Mouse (Mus musculus): ENCODE results near the gene Metrn. TPM values are rescaled to one million over a fixed set of nuclear protein-coding genes. Genes with fewer than 3 reads are reported as not detected.

The Metrn gene
- 10 to 100 TPM; 13.3 to 17.5 TPM for total RNA-seq (2023)

DNA sequence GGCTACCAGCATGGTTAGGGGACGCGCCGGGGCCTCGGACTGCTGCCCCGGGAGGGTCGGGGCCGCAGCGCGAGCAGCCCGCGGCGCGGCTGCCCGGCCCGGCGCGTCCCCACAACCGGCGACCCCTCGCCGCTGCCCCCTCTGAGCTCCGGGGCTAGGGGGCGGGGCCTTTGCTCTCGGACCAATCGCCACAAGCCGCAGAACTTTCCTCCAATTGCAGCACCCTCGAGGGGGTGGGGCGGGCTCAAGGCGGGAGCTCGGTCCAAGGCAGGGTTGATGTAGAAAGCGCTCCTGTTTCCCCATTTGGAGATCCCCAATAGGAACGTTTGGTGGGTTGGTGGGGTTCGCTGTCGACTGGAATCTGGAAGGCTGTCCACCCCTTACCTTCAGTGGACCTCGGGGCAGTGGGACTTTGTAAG is at the start of gene Metrn:
Metrn (minus strand) TSS at position 186 of the 419 bp plus-strand sequence.

DNA sequence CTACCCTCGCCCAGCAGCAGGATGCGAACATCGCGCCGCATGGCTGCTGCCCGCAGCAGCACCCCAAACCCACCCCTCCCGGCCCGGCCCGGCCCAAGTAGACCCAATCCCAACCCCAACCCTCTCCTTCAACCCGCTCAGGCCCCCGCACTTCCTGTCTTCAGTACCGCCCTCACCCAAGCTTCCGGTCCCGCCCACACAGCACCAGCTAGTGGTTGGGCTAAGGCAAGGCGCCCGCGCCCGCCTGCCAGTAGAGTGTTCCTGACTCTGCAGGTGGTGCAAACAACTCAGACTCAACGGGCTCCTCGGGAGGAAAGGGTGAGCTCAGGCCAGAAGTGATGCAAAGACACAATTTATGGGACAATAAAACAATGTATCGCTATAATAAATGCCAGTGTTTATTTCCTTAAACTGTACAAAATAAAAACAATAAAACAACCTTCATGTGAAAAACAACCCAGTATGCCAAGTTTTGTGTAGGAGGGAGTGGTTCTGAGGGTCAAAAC is 47.5 kb upstream of the Metrn start, which contains the start of gene Rhot2:
Rhot2 (minus strand) TSS at position 456 of the 506 bp plus-strand sequence.

DNA sequence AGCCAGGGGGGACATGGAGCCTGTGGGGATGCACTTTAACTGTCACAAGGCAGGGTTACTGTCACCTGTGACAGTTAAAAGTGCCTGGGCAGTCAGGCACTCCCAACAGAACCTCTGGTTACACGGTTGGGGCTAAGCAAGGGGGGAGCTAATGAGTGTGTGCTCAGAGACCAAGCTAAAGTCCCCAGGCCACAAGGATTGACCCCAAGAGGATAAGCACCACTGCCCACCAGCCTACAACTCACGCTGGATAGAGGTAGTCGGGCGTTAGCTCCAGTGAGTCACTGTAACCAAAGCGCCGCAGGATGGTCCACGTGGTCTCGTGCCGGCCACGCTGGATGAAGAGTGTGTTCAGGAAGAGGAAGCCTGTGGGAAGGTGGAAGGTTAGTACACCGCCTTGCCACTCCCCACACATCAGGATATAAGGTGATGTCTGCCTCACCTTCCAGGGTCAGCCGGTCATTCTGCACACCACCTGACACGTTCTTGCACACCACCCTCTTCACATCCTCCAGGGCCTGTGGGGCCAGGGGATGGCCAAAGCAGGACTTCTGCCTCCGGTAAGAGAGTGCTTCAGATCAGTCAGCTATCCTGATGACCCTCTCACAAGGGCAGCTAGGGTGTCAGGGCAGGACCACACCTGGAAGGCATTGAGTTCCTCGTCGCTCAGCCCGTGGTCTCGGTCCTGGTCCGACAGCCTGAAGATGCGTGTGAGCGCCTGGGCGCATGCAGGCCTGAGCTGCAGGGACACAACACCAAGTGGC is 44.4 kb upstream of the Metrn start, which contains the start of gene Gm20683:
Gm20683 (minus strand) TSS at position 647 of the 764 bp plus-strand sequence.

DNA sequence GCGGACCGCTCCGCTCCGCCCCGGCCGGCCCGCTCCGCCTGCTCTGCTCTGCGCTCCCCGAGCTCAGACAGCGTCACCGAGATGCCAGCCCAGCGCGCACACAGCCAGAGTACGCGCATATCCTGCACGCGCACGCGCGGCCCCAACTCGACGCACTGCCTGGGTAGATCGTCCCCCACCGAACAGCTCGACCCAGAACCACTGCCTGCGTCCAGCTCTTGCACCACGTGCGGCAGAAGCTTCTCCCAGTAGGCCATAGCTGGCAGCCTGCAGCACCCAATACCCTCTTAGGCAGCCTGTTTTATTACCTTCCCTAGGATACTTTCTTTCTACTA is 40.1 kb upstream of the Metrn start, which contains the start of gene Rhbdl1:
Rhbdl1 (minus strand) TSS at position 220 of the 335 bp plus-strand sequence.

DNA sequence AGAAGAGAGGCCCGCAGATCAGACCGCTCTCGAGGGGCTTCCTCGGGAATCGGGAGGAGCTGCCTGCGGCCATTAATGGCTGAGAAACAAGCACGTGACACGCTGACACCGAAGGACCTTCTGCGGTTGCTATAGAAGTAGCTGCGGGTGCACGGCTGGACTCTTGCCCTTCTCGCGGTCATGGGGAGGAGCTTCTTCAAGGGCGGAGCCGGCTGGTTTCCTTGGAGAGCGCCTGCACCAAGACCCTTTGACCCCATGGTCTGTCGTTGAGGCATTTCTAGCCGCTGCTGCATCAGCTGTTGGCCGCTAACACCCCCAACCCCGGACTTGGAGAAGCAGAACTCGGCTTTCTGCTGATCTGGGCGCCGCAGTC is 36.3 kb upstream of the Metrn start, which contains the start of gene Stub1:
Stub1 (minus strand) TSS at position 114 of the 373 bp plus-strand sequence.

DNA sequence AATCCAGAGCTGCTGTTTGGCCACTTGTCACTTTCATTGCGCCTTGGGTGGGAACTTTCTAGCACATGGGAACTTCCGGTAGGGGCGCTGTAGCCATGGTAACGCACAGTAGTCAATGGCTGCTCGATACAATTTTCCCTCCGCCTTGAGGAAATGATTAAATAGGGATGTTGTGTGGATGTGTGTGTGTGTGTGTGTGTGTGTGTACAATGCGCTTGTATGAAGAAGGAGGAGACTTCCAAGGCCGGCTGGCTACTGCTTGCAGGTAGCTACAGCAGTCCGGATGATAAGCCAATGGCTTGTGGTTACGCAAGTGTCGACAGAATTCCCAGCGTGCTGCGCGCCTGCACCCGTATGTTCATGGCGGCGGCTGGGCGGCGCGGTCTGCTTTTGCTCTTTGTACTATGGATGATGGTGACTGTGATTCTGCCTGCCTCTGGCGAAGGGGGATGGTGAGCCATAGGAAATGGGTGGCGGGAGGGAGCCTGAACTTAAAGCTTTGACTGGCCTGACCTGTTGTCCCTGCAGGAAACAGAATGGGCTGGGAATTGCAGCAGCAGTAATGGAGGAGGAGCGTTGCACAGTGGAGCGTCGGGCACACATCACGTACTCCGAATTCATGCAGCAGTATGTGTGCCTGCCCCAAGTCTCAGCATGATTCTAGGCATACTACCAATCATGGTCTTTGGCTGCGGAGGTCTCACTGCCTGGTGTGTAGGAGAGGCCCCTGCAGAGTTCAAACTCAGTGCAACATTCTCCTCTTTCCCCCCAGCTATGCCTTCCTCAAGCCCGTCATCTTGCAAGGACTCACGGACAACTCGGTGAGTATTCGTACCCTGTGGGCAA is 32.0 kb upstream of the Metrn start, which contains the start of gene Jmjd8:
Jmjd8 (plus strand) TSS at position 156 of the 846 bp plus-strand sequence.

DNA sequence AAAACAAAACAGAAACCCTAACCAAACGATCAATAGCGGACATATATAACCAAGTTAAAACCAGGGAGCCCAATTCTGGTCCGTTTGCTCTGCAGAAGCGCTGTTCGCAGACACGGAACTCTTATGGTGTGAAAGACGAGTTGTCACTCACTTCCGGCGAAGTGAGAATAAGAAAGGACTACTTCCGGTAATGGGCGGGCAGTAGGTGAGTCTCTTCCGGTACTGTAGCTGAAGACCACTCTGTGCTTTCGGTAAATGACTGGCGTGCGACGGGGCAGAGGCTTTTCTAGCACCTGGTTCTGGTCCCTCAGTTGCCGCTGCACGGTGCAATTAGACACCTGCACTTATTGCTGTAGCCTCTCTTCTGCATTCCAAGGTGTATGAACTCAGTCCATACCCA is 26.5 kb upstream of the Metrn start, which contains the start of gene Wdr24:
Wdr24 (plus strand) TSS at position 176 of the 400 bp plus-strand sequence.

DNA sequence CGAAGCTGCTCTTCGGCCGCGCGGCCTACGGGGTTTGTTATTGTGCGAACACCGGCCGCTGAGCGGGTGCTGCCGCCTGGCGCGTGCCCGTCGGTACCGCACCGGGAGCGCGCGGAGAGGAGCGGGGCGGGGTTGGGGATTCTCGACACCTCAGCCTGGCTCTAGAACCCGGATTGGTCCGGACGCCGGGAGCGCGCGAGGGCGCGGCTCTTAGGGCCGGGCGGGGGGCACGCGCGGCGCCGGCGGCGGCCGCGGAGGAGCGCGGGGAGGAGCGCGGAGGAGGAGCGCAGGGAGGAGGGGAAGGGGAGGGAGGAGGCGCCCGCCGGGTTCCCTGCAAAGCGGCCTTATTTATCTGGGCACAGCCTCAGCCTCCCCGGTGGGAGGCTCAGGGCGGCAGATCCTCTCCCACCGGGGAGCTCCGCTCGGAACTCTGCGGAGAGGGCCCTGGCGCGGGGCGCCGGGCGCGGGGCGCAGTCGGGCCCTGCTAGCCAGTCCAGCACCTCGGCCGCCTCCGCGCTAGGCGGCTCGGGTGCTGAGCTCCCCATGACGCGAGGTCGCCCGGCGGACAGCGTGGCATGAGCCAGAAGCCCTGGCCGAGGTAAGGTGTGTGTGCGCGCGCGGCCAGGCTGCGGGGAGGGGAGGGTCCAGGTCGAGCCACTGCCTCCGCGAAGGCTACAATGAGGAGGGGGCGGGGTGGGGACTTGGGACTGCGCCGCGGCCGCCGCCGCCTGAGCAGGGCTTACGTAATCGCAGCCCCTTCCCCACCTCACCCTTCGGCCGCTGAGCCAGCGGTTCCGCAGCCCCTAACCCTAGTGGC is 12.1 kb upstream of the Metrn start, which contains the start of gene Fbxl16:
Fbxl16 (plus strand) TSS at position 297 of the 817 bp plus-strand sequence.

DNA sequence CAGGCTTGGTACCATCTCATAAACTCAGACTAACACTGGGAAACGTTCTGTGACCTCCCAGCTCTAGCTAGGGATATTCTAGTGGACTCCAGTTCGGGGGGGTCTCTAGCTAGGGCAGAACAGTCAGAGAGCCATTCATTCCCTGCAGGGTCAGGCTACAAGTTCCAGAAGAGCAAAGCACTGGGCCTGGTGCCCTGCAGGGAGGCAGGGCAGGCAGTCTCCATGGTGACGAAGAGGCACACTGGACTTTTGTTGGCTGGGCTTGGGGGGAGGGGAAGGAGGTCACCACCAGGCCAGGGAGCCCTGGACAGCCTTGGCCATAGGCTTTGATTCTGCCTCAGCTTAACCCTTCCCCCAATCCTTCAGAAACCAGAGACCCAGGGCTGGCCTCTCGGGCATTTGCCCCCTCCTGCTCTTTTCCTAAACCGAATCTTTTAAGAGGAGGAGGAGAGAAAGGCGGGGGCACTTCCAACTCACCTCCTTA is 1.3 kb downstream of the Metrn start, which contains the start of gene AC134908.4:
AC134908.4 (minus strand) TSS at position 51 of the 484 bp plus-strand sequence.

DNA sequence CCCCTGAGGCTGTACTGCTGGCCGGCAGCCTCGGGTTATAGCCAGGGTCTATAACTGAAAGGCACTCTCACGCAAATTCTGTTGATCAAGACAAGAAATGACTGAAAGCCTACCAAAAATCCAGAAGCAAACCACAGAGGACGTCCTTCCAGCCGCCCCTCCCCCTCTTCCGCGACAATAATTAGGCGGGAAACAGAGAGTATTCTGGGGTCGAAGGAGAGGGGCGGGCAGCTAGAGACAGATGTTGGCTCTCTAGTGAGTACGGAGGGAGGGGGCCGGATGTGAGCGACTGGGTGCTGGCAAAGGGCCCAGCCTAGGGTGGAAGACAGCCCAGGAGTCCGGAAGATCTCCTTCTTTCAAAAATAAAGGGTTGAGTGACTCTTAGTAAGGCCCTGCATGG is 4.3 kb downstream of the Metrn start, which contains the start of gene Fam173a:
Fam173a (minus strand) TSS at position 287 of the 400 bp plus-strand sequence.

DNA sequence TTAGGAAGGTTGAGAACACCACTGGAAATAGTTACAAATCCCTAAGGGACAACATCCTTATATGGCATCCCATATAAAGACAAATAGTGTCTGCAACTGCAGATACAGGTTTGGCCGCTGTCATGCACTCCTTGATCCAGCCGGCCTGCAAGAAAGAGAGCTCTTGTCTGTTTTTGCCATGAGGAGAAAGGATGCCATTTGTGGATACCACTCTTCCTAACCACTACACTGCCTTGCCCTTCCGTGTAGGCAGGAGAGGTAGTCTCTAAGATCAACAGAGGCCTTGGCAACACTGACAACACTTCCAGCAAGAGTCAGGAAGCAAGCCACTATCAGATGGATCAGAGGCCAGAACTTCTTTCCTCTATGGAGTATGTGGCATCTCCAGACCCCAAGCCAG is 10.7 kb downstream of the Metrn start, which contains the start of gene Ccdc78:
Ccdc78 (plus strand) TSS at position 301 of the 400 bp plus-strand sequence.

DNA sequence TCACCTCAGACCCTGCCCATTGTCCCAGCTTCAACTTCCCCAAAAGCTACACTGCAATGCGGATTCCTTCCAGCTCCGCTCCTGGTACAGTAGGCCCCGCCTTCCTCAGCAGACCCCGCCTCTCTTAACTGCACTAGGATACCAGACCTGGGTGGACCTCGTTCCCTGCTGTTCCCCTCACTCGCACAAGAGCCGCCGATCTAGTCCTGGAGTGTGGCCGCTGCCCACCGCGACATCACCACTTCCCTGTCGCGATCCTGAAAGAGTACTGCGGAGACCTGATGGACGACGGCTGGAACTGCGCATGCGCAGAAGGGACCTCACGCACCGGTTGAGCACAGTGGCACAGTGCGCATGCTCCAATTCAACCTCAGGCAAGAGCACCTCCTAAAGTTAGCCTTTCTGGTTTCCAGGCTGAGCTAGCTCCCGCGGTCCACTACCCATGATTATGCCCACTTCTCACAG is 11.6 kb downstream of the Metrn start, which contains the start of gene Haghl:
Haghl (minus strand) TSS at position 393 of the 465 bp plus-strand sequence.

DNA sequence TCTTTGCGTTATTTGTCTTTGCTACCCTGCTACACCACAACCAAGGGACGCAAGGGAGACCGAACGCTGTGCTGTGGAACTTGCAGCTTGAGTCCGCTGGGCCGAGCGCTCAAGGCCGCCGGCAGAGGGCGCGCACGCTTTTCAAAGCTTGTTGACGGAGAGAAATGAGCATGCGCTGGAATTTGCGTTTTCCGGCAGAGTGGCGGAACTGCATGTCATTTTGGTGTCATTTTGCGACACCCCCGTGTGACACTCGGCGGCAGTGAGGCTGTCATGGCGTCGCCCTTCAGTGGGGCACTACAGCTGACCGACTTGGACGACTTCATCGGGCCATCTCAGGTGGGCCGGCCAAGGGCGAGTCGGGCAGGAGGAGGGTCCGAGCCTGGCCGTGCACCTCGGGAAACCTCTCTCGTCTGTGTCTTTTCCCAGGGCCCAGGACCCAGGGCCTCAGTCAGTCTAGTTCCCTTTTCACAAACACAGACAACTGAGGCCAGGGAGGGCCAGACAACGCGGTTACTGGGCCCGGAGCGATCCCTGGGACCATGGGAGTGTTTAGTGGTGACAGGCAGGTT is 23.3 kb downstream of the Metrn start, which contains the start of gene Narfl:
Narfl (plus strand) TSS at position 228 of the 572 bp plus-strand sequence.

DNA sequence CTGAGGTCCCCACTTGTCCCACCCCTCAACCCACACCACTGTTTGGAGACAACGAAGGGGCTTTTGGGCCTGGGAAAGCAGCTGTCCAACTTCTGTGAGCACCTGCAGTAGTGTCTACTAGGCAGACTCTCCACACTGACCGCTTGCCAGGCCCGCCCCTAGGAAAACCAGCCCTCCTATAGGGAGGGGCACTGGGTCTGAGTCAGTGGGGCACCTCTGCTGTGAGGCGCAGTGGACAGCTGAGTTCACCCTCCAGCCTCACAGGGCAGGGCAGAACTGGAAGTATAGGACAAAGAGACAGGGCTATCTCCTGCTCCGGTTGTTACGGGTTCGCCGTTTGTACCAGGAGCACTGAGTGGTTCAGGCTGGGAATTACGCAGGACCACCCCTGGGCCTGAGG is 42.7 kb downstream of the Metrn start, which contains the start of gene Msln:
Msln (minus strand) TSS at position 138 of the 400 bp plus-strand sequence.

Other genes with a start within 250 kb of the Metrn start
- not detected for gene Sox8, start 226.4 kb downstream of the Metrn start, total RNA-seq (2023)
- gene Lmf1, start 218.1 kb downstream of the Metrn start, total RNA-seq (2023) = 10 to 100 TPM; 34.5 to 42.6 TPM
- gene Gng13, start 80.0 kb downstream of the Metrn start, total RNA-seq (2023) = not detected
- gene Chtf18, start 69.7 kb downstream of the Metrn start, total RNA-seq (2023) = 1 to 10 TPM; 6.7 to 8.5 TPM
- 1 to 10 TPM; 7.5 to 7.7 TPM for gene Rpusd1, start 69.5 kb downstream of the Metrn start, total RNA-seq (2023)
- not detected for gene Mslnl, start 61.1 kb downstream of the Metrn start, total RNA-seq (2023)
- gene Msln, start 42.8 kb downstream of the Metrn start, total RNA-seq (2023) = 1 to 10 TPM in 1 of 2 experiments, not detected in 1; 1.2 TPM
- gene Narfl, start 23.4 kb downstream of the Metrn start, total RNA-seq (2023) = 10 to 100 TPM; 43.3 to 45.9 TPM
- 10 to 100 TPM; 17.7 to 28.0 TPM for gene Haghl, start 11.5 kb downstream of the Metrn start, total RNA-seq (2023)
- gene Ccdc78, start 10.6 kb downstream of the Metrn start, total RNA-seq (2023) = under 1 TPM in 1 of 2 experiments, not detected in 1; 0.32 TPM
- gene Fam173a, start 4.2 kb downstream of the Metrn start, total RNA-seq (2023) = 10 to 100 TPM; 50.2 to 61.0 TPM
- gene AC134908.4, start 1.5 kb downstream of the Metrn start, total RNA-seq (2023) = not detected
- not detected for gene Fbxl16, start 11.9 kb upstream of the Metrn start, total RNA-seq (2023)
- 10 to 100 TPM; 18.9 TPM for gene Wdr24, start 26.5 kb upstream of the Metrn start, total RNA-seq (2023)
- 10 to 100 TPM; 31.0 to 35.5 TPM for gene Jmjd8, start 31.7 kb upstream of the Metrn start, total RNA-seq (2023)
- gene Stub1, start 36.3 kb upstream of the Metrn start, total RNA-seq (2023) = 10 to 100 TPM; 69.1 to 78.8 TPM
- gene Rhbdl1, start 40.2 kb upstream of the Metrn start, total RNA-seq (2023) = 1 to 10 TPM; 1.8 to 4.8 TPM
- 1 to 10 TPM; 3.6 to 4.6 TPM for gene Gm20683, start 44.6 kb upstream of the Metrn start, total RNA-seq (2023)
- gene Rhot2, start 47.7 kb upstream of the Metrn start, total RNA-seq (2023) = 10 to 100 TPM; 77.3 to 80.7 TPM
- gene Wdr90, start 64.4 kb upstream of the Metrn start, total RNA-seq (2023) = 10 to 100 TPM; 25.1 to 32.9 TPM
- gene Mcrip2, start 71.6 kb upstream of the Metrn start, total RNA-seq (2023) = 1 to 10 TPM; 3.2 to 4.2 TPM
- 10 to 100 TPM; 21.0 to 33.3 TPM for gene Mettl26, start 77.9 kb upstream of the Metrn start, total RNA-seq (2023)
- 1 to 10 TPM; 6.7 to 6.9 TPM for gene Wfikkn1, start 83.7 kb upstream of the Metrn start, total RNA-seq (2023)
- 10 to 100 TPM; 27.3 to 37.8 TPM for gene Rab40c, start 122.6 kb upstream of the Metrn start, total RNA-seq (2023)
- gene Pigq, start 147.8 kb upstream of the Metrn start, total RNA-seq (2023) = 10 to 100 TPM; 84.4 to 92.2 TPM
- gene Nhlrc4, start 147.8 kb upstream of the Metrn start, total RNA-seq (2023) = not detected
- gene A930017K11Rik, start 155.4 kb upstream of the Metrn start, total RNA-seq (2023) = not detected
- gene Capn15, start 188.7 kb upstream of the Metrn start, total RNA-seq (2023) = 10 to 100 TPM; 42.6 to 48.1 TPM

Data from B cell, adult 67 days (primary cell).